Mouse (Mus musculus) monocyte, adult 2 months (primary cell): Measurements from ENCODE around the gene Dkc1.

Experiments
- DNase-seq, 2 experiments: peaks; one replicate each; pipeline ENCODE4 v3.0.0; 2022; ENCODE audit warnings: low spot score in 2 of 2, low read depth in 1 of 2

Dkc1 gene

DNA sequence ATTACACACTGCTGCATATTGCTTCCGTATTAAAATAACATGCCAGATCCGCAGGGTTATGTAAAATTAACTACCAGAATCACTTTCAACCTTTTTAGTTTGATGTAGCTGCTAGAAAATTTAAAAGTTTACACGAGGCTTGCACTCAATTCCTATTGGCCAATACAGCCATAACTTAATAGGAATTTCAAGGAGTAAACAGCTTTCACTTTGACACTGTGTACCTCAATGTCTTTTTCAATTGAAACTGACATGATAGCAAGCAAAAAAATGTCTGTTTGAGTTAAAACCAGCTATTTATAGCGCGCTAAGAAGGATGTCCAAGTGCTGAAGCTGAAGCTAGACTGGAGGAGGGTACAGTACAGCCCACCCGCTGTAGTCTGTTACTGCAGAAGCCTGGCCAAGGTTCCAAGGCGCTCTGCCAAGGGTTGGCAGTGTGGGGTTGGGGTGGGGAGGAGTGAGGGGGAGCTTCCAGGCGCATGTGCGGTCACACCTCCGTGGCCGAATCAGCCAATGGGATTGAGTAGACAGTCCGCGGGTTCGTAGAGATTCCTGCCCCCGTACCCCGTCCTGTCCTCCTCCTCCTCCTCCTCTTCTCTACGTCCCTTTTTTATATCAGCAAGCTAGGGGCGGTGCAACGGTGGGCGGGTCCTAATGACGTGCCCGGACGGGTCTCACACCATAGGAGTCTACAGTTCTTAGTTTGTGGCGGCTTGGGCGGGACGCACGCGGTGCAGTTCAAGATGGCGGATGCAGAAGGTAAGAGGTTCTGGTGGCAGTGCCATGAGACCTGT lies at the start of gene Dkc1:
Gene Dkc1, plus strand, starts transcription at position 486 of the 794 bp plus-strand sequence.
- peak; percentile 84 to 88 for DNase-seq

DNA sequence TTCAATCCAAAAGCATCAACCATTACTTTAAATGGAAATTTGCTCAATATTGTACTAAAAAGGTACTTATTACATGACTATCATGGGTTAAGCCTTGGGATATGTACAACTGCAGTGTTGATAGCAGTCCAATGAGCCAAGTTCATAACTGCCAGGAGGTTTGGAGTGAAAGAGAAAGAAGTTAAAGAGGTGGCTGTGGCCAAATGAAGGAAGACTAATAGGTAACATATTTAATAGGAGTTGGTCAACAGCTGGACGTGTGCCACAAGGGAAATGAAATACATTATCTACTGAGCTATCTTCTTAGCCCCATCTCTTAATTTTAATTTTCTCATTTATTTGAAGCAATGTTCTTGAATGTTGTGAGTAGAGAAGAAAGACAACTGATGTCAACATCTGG lies 49.7 kb upstream of the Dkc1 start:
- DNase-seq, result no peak

DNA sequence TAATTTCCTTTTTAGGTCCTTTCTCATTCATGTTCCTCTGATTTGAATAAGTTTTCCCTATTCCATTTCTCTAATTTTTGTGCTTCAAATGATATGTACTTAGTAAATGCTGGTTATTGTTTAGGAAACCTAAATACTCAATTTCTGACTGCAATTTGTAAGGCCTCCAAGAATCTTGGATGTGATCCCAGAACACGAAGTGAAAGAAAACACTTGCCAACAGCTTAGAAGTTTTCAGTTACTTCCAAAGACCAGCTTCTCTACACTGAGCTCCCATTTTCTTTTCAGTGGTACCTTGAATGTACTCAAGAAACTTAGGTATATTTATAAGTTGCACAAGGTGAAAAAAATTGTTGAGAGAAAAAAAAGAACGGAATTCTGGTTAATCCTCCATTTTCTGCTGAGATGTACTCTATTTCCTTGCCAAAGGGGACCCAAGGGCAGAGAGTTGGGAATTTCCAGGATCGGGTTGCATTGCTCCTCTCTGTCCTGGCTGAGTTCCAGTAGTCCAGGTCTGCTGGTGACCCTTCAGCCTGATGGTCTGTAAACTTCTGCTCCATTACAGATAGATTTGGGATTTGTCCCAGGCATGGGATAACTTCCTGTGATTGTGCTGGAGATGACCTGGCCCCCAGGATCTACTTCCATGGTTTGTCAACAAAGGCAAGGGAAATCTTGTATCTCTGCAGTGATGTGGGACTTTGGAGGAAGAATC lies 48.6 kb upstream of the Dkc1 start:
- DNase-seq, result no peak

DNA sequence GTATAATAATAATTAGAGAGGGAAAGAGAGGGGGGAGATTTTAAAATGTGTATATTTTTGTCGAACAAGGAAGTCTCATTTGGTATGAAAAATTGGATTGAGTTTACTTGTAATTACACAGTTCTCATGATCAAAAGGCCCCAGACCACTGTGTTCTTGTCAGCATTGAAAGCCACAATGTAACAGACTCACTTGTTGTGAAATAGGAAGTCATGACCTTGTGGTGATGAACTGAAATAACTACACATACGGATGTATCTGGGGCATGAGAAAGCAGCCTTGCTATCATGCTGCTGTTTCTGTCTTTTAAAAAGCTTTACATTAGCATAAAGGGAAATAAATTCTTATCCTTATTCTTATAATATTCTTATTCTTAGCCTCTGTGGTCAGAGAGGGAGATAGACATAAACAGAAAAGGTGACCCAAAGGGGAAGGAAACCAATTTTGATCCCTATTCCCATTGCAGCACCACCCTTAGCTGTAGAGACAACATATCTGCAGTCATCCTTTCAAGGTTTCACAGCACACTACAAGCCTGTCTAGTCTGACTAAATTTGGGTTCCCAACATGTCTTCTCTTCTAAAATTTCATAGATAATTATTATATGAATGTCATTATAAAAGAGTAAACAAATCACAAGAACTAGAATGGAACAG lies 39.4 kb upstream of the Dkc1 start:
- DNase-seq, result no peak

DNA sequence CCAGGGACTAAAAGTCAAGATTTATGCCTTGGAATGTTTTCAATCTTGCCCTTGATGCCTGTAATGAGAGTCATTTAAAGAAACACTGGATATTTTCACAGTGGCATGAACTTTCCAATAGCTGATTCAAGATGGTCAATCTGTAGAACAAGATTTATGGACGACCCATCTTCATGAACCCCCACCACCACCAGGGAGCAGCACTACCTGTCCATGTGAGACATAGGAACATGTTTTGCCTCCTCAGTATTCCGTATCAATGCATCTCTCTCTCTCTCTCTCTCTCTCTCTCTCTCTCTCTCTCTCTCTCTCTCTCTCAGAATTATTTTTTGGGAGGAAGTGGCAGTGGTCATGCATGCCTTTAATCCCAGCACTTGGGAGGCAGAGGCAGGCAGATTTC lies 13.3 kb upstream of the Dkc1 start:
- no peak for DNase-seq

DNA sequence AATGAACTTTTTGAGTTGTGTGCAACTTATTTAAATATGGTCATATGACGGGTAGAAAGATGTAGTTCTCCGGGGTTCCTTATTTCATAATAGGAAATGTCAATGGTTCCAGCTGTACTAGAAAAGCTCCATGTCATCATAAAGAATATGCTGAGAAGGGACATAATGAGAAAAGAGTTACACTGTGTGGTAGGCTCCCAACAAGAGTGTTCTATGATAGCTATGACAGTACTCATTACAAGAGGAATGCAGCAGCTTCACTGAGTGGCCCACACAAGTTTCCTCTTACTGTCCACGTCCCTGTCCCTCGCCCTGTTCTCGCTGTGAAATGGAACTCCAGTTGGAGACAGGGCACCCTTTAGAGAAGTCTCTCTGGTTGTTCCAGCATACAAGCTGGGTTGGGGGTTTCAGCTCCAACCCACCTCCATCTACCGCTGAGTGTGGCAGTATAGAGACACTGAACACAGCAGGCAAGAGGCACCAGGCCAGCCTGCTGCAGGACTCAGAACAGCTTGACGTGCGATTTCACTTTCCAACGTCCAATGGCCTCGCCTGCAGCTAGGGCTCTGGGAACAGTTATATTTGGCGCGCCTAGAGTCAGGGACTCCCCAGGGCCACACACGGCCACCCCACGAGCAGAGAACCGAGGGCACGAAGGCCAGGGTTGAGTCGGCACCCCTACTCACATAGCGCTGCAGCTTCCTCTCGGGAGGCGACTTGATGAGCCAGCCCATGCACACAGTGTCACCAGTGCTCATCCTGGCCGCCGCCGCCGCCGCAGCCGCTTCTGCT lies 11.5 kb upstream of the Dkc1 start:
- no peak for DNase-seq

DNA sequence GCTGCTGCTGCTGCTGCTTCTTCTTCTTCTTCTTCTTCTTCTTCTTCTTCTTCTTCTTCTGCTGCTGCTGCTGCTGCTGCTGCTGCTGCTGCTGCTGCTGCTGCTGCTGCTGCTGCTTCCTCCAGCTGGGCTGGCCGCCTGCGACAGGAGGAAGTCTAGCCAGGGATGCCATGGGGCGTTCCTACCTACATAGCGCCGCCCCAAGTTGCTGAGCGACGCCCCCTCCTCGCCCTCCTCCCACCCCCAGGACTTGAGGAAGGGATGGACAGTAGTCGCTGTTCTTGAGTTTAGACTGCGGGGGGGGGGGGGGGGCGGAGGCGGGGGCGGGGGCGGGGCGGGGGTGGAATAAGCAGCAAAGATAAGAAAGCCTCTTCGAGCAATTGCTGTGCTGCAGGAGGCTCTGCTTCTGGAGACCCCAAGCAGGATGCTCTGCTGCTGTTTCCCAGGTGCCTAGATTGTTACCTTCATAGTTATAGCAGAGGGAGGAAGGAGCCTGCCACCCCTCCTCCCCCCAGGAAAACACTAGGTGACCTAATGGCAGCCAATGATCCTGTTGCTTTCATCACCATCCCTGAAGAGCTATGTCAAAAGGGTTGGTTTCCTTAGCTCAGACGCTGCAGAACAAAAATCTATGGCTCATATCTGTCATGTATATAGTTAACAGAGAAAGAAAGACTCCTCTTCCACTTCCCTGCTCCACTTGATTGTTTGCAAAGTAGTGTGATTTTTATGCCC lies 10.7 kb upstream of the Dkc1 start, which contains the start of gene Gab3:
Gene Gab3, minus strand, starts transcription at position 685 of the 735 bp plus-strand sequence.
- DNase-seq, result peak; percentile 3 to 10

DNA sequence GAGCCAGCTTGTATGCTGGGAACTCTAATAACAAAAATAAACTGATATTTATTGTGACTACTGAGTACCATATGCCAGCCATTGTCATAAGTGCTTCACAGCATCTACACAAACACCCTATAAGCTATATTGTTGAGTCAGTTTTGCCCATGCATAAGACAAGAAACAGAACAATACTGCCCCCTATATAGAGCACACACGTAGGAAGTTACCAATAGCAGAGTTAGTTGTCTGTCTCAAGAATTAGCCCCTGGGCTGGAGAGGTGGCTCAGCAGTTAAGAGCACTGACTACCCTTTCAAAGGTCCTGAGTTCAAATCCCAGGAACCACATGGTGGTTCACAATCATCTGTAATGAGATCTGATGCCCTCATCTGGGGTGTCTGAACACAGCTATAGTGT lies 10.0 kb upstream of the Dkc1 start:
- no peak for DNase-seq

DNA sequence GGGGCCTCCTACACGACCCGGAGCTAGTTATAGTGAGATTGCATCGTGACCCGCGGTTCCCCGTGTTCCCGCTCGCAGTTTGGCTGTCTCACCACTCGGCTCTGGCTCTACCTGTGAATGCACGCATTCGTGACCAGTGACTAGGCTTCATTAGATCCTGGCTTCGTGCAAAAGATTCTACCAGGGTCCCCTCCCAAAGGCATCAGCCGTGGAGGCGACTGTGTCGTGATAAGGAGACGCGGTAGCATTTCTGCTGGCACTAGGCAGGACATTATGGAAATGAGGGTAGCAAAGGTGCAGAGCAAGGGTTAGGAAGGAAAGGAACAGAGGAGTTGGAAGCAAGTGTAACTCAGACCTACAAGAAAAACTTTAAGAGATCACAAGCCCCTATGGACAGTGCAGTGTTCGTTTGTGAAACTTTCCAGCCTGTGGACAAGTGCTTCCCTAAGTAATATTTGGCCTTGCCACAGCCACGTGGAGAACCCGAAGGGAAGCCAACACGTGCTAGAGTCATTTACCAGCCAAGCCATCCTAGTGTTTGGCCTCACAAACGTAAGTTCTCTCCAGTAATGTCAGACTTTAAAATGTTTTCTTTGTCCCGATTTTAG lies 613 bp downstream of the Dkc1 start:
- no peak for DNase-seq

DNA sequence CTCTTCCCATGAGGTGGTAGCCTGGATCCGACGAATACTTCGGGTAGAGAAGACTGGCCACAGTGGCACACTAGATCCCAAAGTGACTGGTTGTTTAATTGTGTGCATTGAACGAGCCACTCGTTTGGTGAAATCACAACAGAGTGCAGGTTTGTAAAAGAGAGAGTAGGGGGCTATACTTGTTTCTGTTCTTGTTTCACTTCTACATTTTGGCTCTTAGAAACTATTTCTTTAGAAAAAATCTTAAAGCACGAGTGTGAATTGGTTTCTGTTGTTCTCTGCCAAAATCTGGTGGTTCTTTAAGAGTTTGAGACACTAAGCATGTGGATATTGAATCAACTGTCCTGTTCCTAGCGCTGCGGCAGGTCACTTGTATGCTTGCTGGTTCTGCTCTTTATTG lies 3.1 kb downstream of the Dkc1 start:
- no peak for DNase-seq

DNA sequence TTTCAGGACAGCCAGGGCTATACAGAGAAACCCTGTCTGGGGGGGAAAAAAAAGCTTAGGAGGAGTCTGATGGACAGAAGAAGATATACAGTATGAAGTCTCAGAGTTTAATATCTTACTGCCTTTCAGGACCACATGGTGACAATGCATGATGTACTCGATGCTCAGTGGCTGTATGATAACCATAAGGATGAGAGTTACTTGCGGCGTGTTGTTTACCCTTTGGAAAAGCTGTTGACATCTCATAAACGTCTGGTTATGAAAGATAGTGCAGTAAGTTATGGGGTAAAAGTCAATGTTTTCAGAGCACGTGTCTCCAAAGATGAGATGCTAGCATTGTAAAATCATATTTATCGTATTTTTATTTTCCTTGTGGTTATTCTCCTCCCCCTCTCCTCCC lies 6.6 kb downstream of the Dkc1 start:
- DNase-seq, result no peak

DNA sequence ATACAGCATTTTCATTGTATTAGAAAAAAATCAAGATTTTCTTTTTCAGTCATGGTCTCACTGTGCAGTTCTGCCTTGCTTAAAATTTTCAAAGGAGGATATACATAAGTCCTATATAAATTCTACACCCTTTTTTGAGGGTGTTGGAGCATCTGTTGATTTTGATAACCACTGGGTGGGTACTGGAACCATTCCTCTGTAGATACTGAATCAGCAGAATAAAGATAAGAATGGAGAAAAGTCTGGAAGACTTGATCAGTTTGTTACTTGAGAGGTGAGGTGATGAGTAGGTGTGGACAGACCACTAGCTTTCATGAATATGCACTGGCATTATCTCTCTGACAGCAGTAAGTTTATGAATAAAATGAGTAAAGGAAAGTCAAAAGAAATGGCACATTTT lies 19.9 kb downstream of the Dkc1 start:
- DNase-seq, result no peak

DNA sequence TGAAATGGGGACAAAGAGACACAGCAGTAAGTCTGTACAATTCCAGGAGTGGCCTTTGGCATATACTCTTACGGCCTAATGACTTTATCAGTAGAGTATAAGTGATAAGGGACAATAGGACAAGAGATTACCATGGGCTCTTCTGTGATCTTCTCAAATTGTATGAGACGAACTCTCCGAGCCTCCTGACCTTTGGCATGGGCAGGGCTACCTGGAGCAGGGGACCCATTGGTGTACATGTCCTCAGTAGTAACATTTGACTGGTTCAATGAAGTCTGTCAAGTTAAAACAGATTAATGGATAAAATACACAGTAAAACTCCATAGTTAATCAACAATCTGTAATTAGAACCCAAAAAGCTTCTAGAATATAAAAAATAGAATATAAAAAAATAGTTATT lies 30.0 kb downstream of the Dkc1 start:
- DNase-seq, result no peak

DNA sequence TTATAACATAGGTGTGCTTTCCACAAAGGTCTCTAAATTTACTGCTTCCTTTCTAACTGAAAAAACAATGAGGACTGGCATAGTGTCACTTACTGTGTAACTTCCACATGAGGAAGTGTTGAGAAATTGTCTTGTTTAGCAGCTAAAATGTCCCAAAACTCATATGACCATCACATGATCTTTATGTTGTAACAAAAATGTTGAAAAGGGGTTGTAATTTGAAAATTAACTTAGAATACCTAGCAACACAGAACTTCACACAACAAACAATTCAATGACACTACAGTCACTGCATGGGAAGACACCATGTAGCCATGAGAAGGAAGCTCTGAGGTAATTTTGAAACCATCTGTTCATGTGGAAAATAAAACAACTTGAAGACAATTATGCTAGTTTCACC lies 31.2 kb downstream of the Dkc1 start:
- DNase-seq, result no peak

DNA sequence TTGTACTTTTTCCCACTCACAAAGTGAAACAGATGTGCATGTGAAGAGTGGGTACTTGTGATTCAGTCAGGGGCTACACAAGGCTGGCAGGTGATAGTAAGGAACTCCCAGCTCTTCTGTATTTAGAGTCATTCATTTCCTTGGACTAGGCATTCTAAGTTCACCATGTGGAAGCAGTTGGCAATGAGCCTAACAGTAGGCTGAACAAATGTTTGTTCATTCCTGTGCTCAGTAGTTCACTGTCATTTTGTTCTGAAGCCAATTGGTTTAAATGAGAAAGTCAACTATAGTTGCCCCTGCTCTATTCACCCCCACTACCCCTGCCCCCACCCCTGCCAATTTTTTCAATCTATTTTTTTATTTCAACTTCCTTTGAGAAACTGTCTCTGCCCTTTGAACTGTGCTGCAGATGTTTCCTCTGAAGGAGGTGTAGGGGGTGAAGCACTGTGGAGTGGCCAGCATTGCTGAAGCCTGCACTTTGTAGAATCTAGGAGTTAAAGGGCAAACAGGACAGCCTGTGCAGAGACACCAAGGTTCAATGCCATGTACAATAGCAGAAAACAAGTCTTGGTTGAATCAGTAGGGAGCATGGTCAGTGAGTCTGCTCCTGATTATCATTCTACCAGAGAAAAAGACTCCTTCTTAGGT lies 32.8 kb downstream of the Dkc1 start:
- DNase-seq, result no peak

DNA sequence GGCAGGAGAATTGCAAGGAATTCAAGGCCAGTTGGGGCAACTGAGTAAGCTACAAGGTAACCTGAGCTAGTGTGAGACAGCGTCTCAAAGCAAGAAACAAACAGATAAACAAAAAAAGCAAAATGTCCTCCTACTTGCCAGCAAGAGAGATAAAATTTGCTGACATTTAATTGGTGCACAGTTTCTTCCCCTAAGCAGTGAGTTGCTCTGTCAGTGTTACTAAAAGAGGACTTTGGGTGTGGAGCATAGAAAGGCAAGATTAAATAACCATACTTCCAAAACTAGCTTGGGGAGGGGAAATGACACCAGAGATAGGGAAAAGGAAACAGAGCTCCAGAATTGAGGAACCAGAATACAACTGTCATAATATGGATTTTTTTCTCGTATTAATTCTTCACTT lies 33.8 kb downstream of the Dkc1 start:
- no peak for DNase-seq

DNA sequence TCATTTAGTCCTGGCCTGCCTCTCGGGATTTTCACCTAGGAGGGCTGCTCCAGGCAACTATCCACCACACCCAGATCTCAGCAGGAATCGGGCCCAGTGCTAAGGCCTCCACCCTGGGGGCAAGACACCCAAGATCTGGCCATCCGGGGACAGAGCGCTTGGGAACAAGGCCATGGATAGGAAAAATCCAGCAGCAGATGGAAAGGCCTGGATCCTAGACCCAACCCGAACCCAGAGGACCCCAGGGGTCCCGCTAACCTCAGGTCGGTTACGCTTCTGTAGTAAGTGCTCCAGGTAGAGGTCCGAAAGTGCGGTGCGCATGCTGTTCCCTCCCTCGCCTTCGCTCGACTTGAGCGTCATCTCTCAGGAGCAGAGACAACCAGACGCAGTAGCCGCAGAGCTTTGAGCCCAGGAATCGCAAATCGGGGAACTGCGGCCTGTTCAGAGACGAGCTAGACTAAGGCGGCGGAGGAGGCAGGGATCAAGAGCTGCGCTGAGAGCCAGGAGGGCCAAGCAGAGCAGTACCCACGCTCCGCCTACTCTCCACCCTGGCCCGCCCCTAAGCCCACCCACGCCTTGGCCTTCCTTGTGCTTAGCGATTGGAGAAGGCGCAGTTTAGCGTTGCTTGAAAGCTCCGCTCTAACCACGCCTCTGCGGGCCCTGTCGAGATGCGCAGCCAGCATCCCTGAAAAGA lies 35.0 kb downstream of the Dkc1 start, which contains the start of gene Mpp1:
Gene Mpp1, minus strand, starts transcription at position 550 of the 694 bp plus-strand sequence.
- DNase-seq, result peak; percentile 20 to 53

DNA sequence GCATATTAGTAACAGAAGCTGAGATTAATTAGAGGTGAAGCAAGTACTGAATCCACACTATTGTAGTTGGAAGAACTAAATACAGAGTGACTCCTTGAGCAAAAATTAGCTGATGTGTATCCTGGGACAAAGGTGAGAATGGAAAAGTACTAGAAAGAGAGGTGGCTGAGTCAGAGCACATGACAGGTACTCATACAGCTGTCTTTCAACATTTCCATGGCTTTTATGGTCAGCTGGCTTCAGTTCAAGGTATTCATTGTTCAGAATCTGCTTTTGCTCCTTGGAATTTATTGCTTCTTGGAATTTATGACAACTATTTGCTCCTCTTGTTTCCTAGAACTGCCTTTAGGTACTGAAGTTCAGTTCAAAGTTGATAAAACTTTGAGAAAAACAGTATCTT lies 41.3 kb downstream of the Dkc1 start:
- DNase-seq, result no peak

DNA sequence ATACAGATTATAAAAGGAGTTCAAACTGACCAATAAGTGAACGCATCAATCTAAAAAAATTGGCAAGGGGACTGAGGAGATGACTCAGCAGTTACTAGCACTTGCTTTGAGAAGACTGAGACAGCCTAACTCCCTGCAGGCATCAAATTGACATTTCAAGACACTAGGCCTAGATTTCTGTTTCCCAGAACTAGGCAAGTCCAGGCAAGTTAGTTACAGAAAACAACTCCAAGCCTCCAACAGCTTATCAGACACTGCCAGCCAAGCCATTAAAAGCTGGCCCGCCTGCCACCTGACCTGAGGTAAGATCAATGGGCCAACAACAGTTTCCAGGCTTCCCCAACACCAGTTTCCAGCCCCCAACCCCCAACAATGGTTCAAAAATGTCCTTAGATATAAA lies 42.1 kb downstream of the Dkc1 start:
- no peak for DNase-seq
